Mouse (Mus musculus): ENCODE results near the gene Atp8b4. TPM values are rescaled to one million over a fixed set of nuclear protein-coding genes. Genes with fewer than 3 reads are reported as not detected.
A peak's percentile ranks its signal among the peaks of the same experiment; 100 is the strongest.

The Atp8b4 gene
- polyA plus RNA-seq, 1 experiment: 0.06 TPM

- no peak overlapping the region for H3ac ChIP-seq (ENCODE audit: control insufficient read depth, insufficient read length, low read depth)
- H3K27me3 ChIP-seq (ENCODE audit: control insufficient read depth, insufficient read depth, insufficient read length): no peaks in the 10 kb centered on the region
- H3K36me3 ChIP-seq (ENCODE audit: control insufficient read depth, insufficient read depth): no peaks in the 10 kb centered on the region
- H3K79me3 ChIP-seq (ENCODE audit: low read depth): no peaks in the 10 kb centered on the region
- no peak for TF ChIP-seq USF1 (IDR thresholded peaks at IDR 0.05; ENCODE audit: low read depth)
- TF ChIP-seq CEBPB (IDR thresholded peaks at IDR 0.05; ENCODE audit: low read depth): no peak
- no peak for TF ChIP-seq FOSL1 (IDR thresholded peaks at IDR 0.05; ENCODE audit: insufficient read depth, low read length, poor library complexity, severe bottlenecking)
- no peak for TF ChIP-seq MYOG (IDR thresholded peaks at IDR 0.05; ENCODE audit: control insufficient read depth, extremely low read depth, insufficient read length)
- no peak for TF ChIP-seq CTCF (IDR thresholded peaks at IDR 0.05; ENCODE audit: control insufficient read depth, insufficient read depth, insufficient read length)
- no peak for TF ChIP-seq MAX (IDR thresholded peaks at IDR 0.05)
- TF ChIP-seq MYOD1 (IDR thresholded peaks at IDR 0.05; ENCODE audit: control insufficient read depth, insufficient read length, low read depth): no peak
- no peak overlapping the region for H3K4me3 ChIP-seq (ENCODE audit: insufficient read depth, poor library complexity, severe bottlenecking)
- H3K79me2 ChIP-seq (ENCODE audit: control insufficient read depth, insufficient read depth): no peaks in the 10 kb centered on the region
Observed at GRCm38 (mm10) chr2:126397513-126397912, 103.0 kb downstream of the Atp8b4 start.

GRCm38 (mm10) chr2:126394924-126395323 is 105.5 kb downstream of the Atp8b4 start:
- no peaks in the 10 kb centered on the region for H3K79me3 ChIP-seq (ENCODE audit: low read depth)
- no peaks in the 10 kb centered on the region for H3K27me3 ChIP-seq (ENCODE audit: control insufficient read depth, insufficient read depth, insufficient read length)
- H3ac ChIP-seq (ENCODE audit: control insufficient read depth, insufficient read length, low read depth): no peak overlapping the region
- no peaks in the 10 kb centered on the region for H3K36me3 ChIP-seq (ENCODE audit: control insufficient read depth, insufficient read depth)
- no peaks in the 10 kb centered on the region for H3K79me2 ChIP-seq (ENCODE audit: control insufficient read depth, insufficient read depth)
- TF ChIP-seq MAX (IDR thresholded peaks at IDR 0.05) (no peak), MYOD1 (IDR thresholded peaks at IDR 0.05; ENCODE audit: control insufficient read depth, insufficient read length, low read depth) (peak; percentile 73), USF1 (IDR thresholded peaks at IDR 0.05; ENCODE audit: low read depth) (no peak), CTCF (IDR thresholded peaks at IDR 0.05; ENCODE audit: control insufficient read depth, insufficient read depth, insufficient read length) (no peak)
- no peak overlapping the region for H3K4me3 ChIP-seq (ENCODE audit: insufficient read depth, poor library complexity, severe bottlenecking)

- no peaks in the 10 kb centered on the region for H3K36me3 ChIP-seq (ENCODE audit: control insufficient read depth, insufficient read depth)
- no peaks in the 10 kb centered on the region for H3K79me2 ChIP-seq (ENCODE audit: control insufficient read depth, insufficient read depth)
- no peaks in the 10 kb centered on the region for H3K79me3 ChIP-seq (ENCODE audit: low read depth)
- TF ChIP-seq MYOG (IDR thresholded peaks at IDR 0.05; ENCODE audit: control insufficient read depth, extremely low read depth, insufficient read length): no peak
- no peak for TF ChIP-seq CEBPB (IDR thresholded peaks at IDR 0.05; ENCODE audit: low read depth)
- no peak for TF ChIP-seq MYOD1 (IDR thresholded peaks at IDR 0.05; ENCODE audit: control insufficient read depth, insufficient read length, low read depth)
- no peak for TF ChIP-seq FOSL1 (IDR thresholded peaks at IDR 0.05; ENCODE audit: insufficient read depth, low read length, poor library complexity, severe bottlenecking)
- TF ChIP-seq CTCF (IDR thresholded peaks at IDR 0.05; ENCODE audit: control insufficient read depth, insufficient read depth, insufficient read length): no peak
- TF ChIP-seq USF1 (IDR thresholded peaks at IDR 0.05; ENCODE audit: low read depth): no peak
- no peak for TF ChIP-seq MAX (IDR thresholded peaks at IDR 0.05)
- H3K4me3 ChIP-seq (ENCODE audit: insufficient read depth, poor library complexity, severe bottlenecking): no peak overlapping the region
- no peak overlapping the region for H3ac ChIP-seq (ENCODE audit: control insufficient read depth, insufficient read length, low read depth)
- H3K27me3 ChIP-seq (ENCODE audit: control insufficient read depth, insufficient read depth, insufficient read length): no peaks in the 10 kb centered on the region
Observed at GRCm38 (mm10) chr2:126387458-126388037, 112.9 kb downstream of the Atp8b4 start.

- H3K79me2 ChIP-seq (ENCODE audit: control insufficient read depth, insufficient read depth): no peaks in the 10 kb centered on the region
Observed at GRCm38 (mm10) chr2:126386056-126386455, 114.4 kb downstream of the Atp8b4 start.

GRCm38 (mm10) chr2:126380300-126380699 is 120.2 kb downstream of the Atp8b4 start:
- Histone ChIP-seq H3K79me2 (ENCODE audit: control insufficient read depth, insufficient read depth) (no peaks in the 10 kb centered on the region), H3K79me3 (ENCODE audit: low read depth) (no peaks in the 10 kb centered on the region), H3K36me3 (ENCODE audit: control insufficient read depth, insufficient read depth) (no peaks in the 10 kb centered on the region), H3K4me3 (ENCODE audit: insufficient read depth, poor library complexity, severe bottlenecking) (no peak overlapping the region), H3ac (ENCODE audit: control insufficient read depth, insufficient read length, low read depth) (no peak overlapping the region), H3K27me3 (ENCODE audit: control insufficient read depth, insufficient read depth, insufficient read length) (no peaks in the 10 kb centered on the region)
- TF ChIP-seq USF1 (IDR thresholded peaks at IDR 0.05; ENCODE audit: low read depth) (no peak), MAX (IDR thresholded peaks at IDR 0.05) (no peak), CEBPB (IDR thresholded peaks at IDR 0.05; ENCODE audit: low read depth) (no peak), MYOD1 (IDR thresholded peaks at IDR 0.05; ENCODE audit: control insufficient read depth, insufficient read length, low read depth) (no peak), MYOG (IDR thresholded peaks at IDR 0.05; ENCODE audit: control insufficient read depth, extremely low read depth, insufficient read length) (no peak), FOSL1 (IDR thresholded peaks at IDR 0.05; ENCODE audit: insufficient read depth, low read length, poor library complexity, severe bottlenecking) (no peak), CTCF (IDR thresholded peaks at IDR 0.05; ENCODE audit: control insufficient read depth, insufficient read depth, insufficient read length) (no peak)

More at GRCm38 (mm10) chr2:126386056-126386455, 114.4 kb downstream of the Atp8b4 start:
- H3K36me3 ChIP-seq (ENCODE audit: control insufficient read depth, insufficient read depth): no peaks in the 10 kb centered on the region
- H3K79me3 ChIP-seq (ENCODE audit: low read depth): no peaks in the 10 kb centered on the region
- TF ChIP-seq MYOD1 (IDR thresholded peaks at IDR 0.05; ENCODE audit: control insufficient read depth, insufficient read length, low read depth): no peak
- TF ChIP-seq USF1 (IDR thresholded peaks at IDR 0.05; ENCODE audit: low read depth): no peak
- TF ChIP-seq CEBPB (IDR thresholded peaks at IDR 0.05; ENCODE audit: low read depth): no peak
- no peak for TF ChIP-seq FOSL1 (IDR thresholded peaks at IDR 0.05; ENCODE audit: insufficient read depth, low read length, poor library complexity, severe bottlenecking)
- TF ChIP-seq MAX (IDR thresholded peaks at IDR 0.05): no peak
- TF ChIP-seq MYOG (IDR thresholded peaks at IDR 0.05; ENCODE audit: control insufficient read depth, extremely low read depth, insufficient read length): no peak
- TF ChIP-seq CTCF (IDR thresholded peaks at IDR 0.05; ENCODE audit: control insufficient read depth, insufficient read depth, insufficient read length): no peak
- no peak overlapping the region for H3K4me3 ChIP-seq (ENCODE audit: insufficient read depth, poor library complexity, severe bottlenecking)
- H3ac ChIP-seq (ENCODE audit: control insufficient read depth, insufficient read length, low read depth): no peak overlapping the region
- no peaks in the 10 kb centered on the region for H3K27me3 ChIP-seq (ENCODE audit: control insufficient read depth, insufficient read depth, insufficient read length)

GRCm38 (mm10) chr2:126371634-126372033 is 128.8 kb downstream of the Atp8b4 start:
- Histone ChIP-seq H3ac (ENCODE audit: control insufficient read depth, insufficient read length, low read depth) (no peak overlapping the region), H3K27me3 (ENCODE audit: control insufficient read depth, insufficient read depth, insufficient read length) (no peaks in the 10 kb centered on the region), H3K79me2 (ENCODE audit: control insufficient read depth, insufficient read depth) (no peaks in the 10 kb centered on the region), H3K79me3 (ENCODE audit: low read depth) (no peaks in the 10 kb centered on the region), H3K4me3 (ENCODE audit: insufficient read depth, poor library complexity, severe bottlenecking) (no peak overlapping the region), H3K36me3 (ENCODE audit: control insufficient read depth, insufficient read depth) (no peaks in the 10 kb centered on the region)
- TF ChIP-seq MYOG (IDR thresholded peaks at IDR 0.05; ENCODE audit: control insufficient read depth, extremely low read depth, insufficient read length) (no peak), CEBPB (IDR thresholded peaks at IDR 0.05; ENCODE audit: low read depth) (no peak), USF1 (IDR thresholded peaks at IDR 0.05; ENCODE audit: low read depth) (no peak), FOSL1 (IDR thresholded peaks at IDR 0.05; ENCODE audit: insufficient read depth, low read length, poor library complexity, severe bottlenecking) (no peak), CTCF (IDR thresholded peaks at IDR 0.05; ENCODE audit: control insufficient read depth, insufficient read depth, insufficient read length) (no peak), MYOD1 (IDR thresholded peaks at IDR 0.05; ENCODE audit: control insufficient read depth, insufficient read length, low read depth) (no peak), MAX (IDR thresholded peaks at IDR 0.05) (no peak)
